Mouse (Mus musculus) myocyte (in vitro differentiated cells): ENCODE results near the gene Bach2. TPM values are rescaled to one million over a fixed set of nuclear protein-coding genes. Genes with fewer than 3 reads are reported as not detected.

Source experiments
- H3K27me3 ChIP-seq: one replicate; pipeline ENCODE4 v1.6.1; 2011; ENCODE audit not compliant: control insufficient read depth, insufficient read depth, insufficient read length
- H3K36me3 ChIP-seq: one replicate; pipeline ENCODE4 v1.6.1; 2011; ENCODE audit not compliant: control insufficient read depth, insufficient read depth
- H3K4me2 ChIP-seq: one replicate; pipeline ENCODE4 v1.6.1; 2011; ENCODE audit warnings: low read depth, control low read depth
- H3K4me3 ChIP-seq: one replicate; pipeline ENCODE4 v1.5.1; 2011; ENCODE audit warnings: mild to moderate bottlenecking, control low read depth, moderate library complexity
- H3K79me2 ChIP-seq: one replicate; pipeline ENCODE4 v1.6.1; 2011; ENCODE audit not compliant: control insufficient read depth, insufficient read depth
- H3ac ChIP-seq: one replicate; pipeline ENCODE4 v1.6.1; 2011; ENCODE audit not compliant: control insufficient read depth, insufficient read length
- CEBPB ChIP-seq: IDR thresholded peaks from 2 replicates; pipeline ENCODE4 v1.6.1; 2011; ENCODE audit warnings: mild to moderate bottlenecking, moderate library complexity; ENCODE audit not compliant: poor library complexity, insufficient read depth, severe bottlenecking
- E2F4 ChIP-seq: IDR thresholded peaks from one replicate; pipeline ENCODE4 v1.6.1; 2011; ENCODE audit warnings: mild to moderate bottlenecking, control low read depth, moderate library complexity; ENCODE audit not compliant: insufficient read depth
- MAX ChIP-seq: IDR thresholded peaks from one replicate; pipeline ENCODE4 v1.6.1; 2011; ENCODE audit warnings: low read depth, mild to moderate bottlenecking, control low read depth
- MYOD1 ChIP-seq, 3 experiments: IDR thresholded peaks; one replicate each; pipeline ENCODE4 v1.6.1; 2011; ENCODE audit warnings: control low read depth in 2 of 3, low read depth in 2 of 3, mild to moderate bottlenecking in 2 of 3, moderate library complexity in 1 of 3; ENCODE audit not compliant: insufficient read length in 2 of 3, control insufficient read depth in 1 of 3
- MYOG ChIP-seq, 3 experiments: IDR thresholded peaks; one replicate each; pipeline ENCODE4 v1.6.1; 2011; ENCODE audit warnings: control low read depth in 2 of 3, low read depth in 2 of 3, mild to moderate bottlenecking in 2 of 3; ENCODE audit not compliant: insufficient read length in 2 of 3, control insufficient read depth in 1 of 3, insufficient read depth in 1 of 3
- POLR2A ChIP-seq: IDR thresholded peaks from one replicate; pipeline ENCODE4 v1.6.1; 2011; ENCODE audit warnings: low read depth, mild to moderate bottlenecking, control low read depth, moderate library complexity; ENCODE audit not compliant: insufficient read length
- POLR2AphosphoS2 ChIP-seq: IDR thresholded peaks from one replicate; pipeline ENCODE4 v1.6.1; 2011; ENCODE audit warnings: low read depth, control low read depth; ENCODE audit not compliant: insufficient read length
- REST ChIP-seq: IDR thresholded peaks from one replicate; pipeline ENCODE4 v1.6.1; 2011; ENCODE audit warnings: mild to moderate bottlenecking, control low read depth, moderate library complexity; ENCODE audit not compliant: insufficient read depth, insufficient read length
- SRF ChIP-seq: IDR thresholded peaks from one replicate; pipeline ENCODE4 v1.6.1; 2011; ENCODE audit warnings: low read depth; ENCODE audit not compliant: control insufficient read depth, insufficient read length
- TCF12 ChIP-seq: IDR thresholded peaks from one replicate; pipeline ENCODE4 v1.6.1; 2011; ENCODE audit warnings: mild to moderate bottlenecking, control low read depth; ENCODE audit not compliant: poor library complexity, insufficient read depth, severe bottlenecking
- TCF3 ChIP-seq: IDR thresholded peaks from one replicate; pipeline ENCODE4 v1.6.1; 2011; ENCODE audit warnings: low read depth, control low read depth; ENCODE audit not compliant: insufficient read length
- USF1 ChIP-seq: IDR thresholded peaks from one replicate; pipeline ENCODE4 v1.6.1; 2011; ENCODE audit warnings: low read depth, mild to moderate bottlenecking, control low read depth, moderate library complexity
- polyA plus RNA-seq: library from polyadenylated mRNA; unstranded; fragments of >200 nt; fragmentation: generic; extraction: Trizol; gene quantifications from one replicate; pipeline ENCODE4 v1.2.1, GENCODE M21; 2012; ENCODE audit warnings: missing spikeins

Gene Bach2
- polyA plus RNA-seq, 1 experiment = 0.29 TPM

GRCm38 (mm10) chr4:32444671-32445196 is 206.1 kb downstream of the Bach2 start:
- H3K4me2 ChIP-seq = no peak overlapping the region
- TF ChIP-seq TCF12 (no peak), MAX (no peak), MYOD1 (IDR thresholded peaks at IDR 0.05; ENCODE audit: control insufficient read depth in 1 of 3, insufficient read length in 2 of 3, low read depth in 2 of 3) (no peak), E2F4 (no peak), POLR2A (no peak)
- no peaks in the 10 kb centered on the region for H3K36me3 ChIP-seq
- H3K4me3 ChIP-seq = no peak overlapping the region
- no peaks in the 10 kb centered on the region for H3K27me3 ChIP-seq
- H3ac ChIP-seq = no peak overlapping the region
- no peaks in the 10 kb centered on the region for H3K79me2 ChIP-seq

GRCm38 (mm10) chr4:32447850-32448249 is 209.2 kb downstream of the Bach2 start:
- Histone ChIP-seq H3K4me3 (no peak overlapping the region), H3K79me2 (no peaks in the 10 kb centered on the region), H3ac (no peak overlapping the region), H3K27me3 (no peaks in the 10 kb centered on the region), H3K36me3 (no peaks in the 10 kb centered on the region), H3K4me2 (no peak overlapping the region)
- TF ChIP-seq E2F4 (no peak), USF1 (no peak), POLR2AphosphoS2 (no peak), TCF12 (no peak), MAX (no peak)

GRCm38 (mm10) chr4:32461986-32462385 is 223.4 kb downstream of the Bach2 start:
- Histone ChIP-seq H3K36me3 (no peaks in the 10 kb centered on the region), H3K79me2 (no peaks in the 10 kb centered on the region), H3K4me3 (no peak overlapping the region), H3ac (no peak overlapping the region), H3K27me3 (no peaks in the 10 kb centered on the region), H3K4me2 (no peak overlapping the region)
- no peak for TF ChIP-seq POLR2AphosphoS2
- no peak for TF ChIP-seq TCF12
- TF ChIP-seq TCF3 = no peak
- no peak for TF ChIP-seq E2F4
- no peak for TF ChIP-seq USF1
- TF ChIP-seq REST = no peak
- no peak for TF ChIP-seq POLR2A
- TF ChIP-seq SRF = no peak
- TF ChIP-seq MYOD1 (IDR thresholded peaks at IDR 0.05; ENCODE audit: control insufficient read depth in 1 of 3, insufficient read length in 2 of 3, low read depth in 2 of 3) = no peak
- no peak for TF ChIP-seq CEBPB

DNA sequence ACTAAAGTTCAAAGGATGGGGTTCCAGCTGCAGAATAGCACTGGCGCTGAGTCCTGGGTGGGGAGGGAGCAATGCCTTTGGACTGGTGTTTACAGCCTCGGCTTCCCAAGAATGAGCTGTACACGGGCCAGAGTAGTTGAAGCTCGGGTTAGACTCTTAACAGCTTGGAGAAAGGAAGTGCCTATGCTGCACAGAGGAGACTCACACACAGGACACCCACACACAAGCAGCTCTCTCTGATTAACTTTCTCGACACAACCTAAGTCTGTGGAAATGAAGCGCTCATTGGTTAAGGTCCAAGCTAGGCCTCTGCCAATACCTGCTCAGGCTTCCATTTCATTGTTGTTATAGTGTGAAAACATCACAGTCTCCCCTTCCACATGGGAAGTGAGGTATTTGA is 224.5 kb downstream of the Bach2 start:
- TF ChIP-seq CEBPB (no peak), POLR2AphosphoS2 (no peak)
- H3K27me3 ChIP-seq = no peaks in the 10 kb centered on the region
- H3K4me3 ChIP-seq = no peak overlapping the region
- no peak overlapping the region for H3ac ChIP-seq
- H3K79me2 ChIP-seq = no peaks in the 10 kb centered on the region
- no peaks in the 10 kb centered on the region for H3K36me3 ChIP-seq
- no peak overlapping the region for H3K4me2 ChIP-seq

GRCm38 (mm10) chr4:32464540-32464939 is 225.9 kb downstream of the Bach2 start:
- Histone ChIP-seq H3K27me3 (no peaks in the 10 kb centered on the region), H3K4me3 (no peak overlapping the region), H3ac (no peak overlapping the region), H3K4me2 (no peak overlapping the region), H3K79me2 (no peaks in the 10 kb centered on the region), H3K36me3 (no peaks in the 10 kb centered on the region)
- TF ChIP-seq USF1 = peak; percentile 66
- no peak for TF ChIP-seq MYOG (IDR thresholded peaks at IDR 0.05; ENCODE audit: control insufficient read depth in 1 of 3, insufficient read depth in 1 of 3, insufficient read length in 2 of 3, low read depth in 2 of 3)

DNA sequence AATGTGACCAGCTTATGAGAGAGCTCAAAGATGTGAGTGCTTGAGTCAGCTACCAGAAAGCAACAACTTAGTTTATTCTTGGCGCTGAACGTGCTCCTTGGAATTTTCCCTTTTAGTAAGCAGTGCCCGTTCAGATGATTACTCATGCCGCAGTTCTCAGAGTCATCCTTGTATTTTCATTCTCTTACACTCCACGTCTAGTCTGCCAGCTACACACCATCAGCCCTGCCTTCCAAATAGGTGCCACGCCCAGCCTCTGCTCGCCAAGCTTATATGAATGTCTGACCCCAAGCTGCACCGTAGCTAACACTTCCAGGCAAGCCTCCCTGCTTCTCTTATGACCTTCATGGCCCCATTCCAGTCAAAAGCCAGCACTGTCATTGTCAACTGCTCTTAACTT is 227.4 kb downstream of the Bach2 start:
- Histone ChIP-seq H3K4me2 (peak overlapping the region; percentile 61), H3K27me3 (no peaks in the 10 kb centered on the region), H3K79me2 (no peaks in the 10 kb centered on the region), H3K4me3 (no peak overlapping the region), H3ac (no peak overlapping the region), H3K36me3 (no peaks in the 10 kb centered on the region)
- TF ChIP-seq POLR2A (no peak), REST (no peak), TCF12 (no peak), CEBPB (no peak), TCF3 (no peak), USF1 (no peak), MYOD1 (IDR thresholded peaks at IDR 0.05; ENCODE audit: control insufficient read depth in 1 of 3, insufficient read length in 2 of 3, low read depth in 2 of 3) (no peak), POLR2AphosphoS2 (no peak), E2F4 (no peak), MAX (no peak), SRF (no peak), MYOG (IDR thresholded peaks at IDR 0.05; ENCODE audit: control insufficient read depth in 1 of 3, insufficient read depth in 1 of 3, insufficient read length in 2 of 3, low read depth in 2 of 3) (no peak)
